Mouse (Mus musculus) liver, postnatal 0 days (tissue): ENCODE data around the gene Eya2. TPM values are rescaled to one million over a fixed set of nuclear protein-coding genes. Genes with fewer than 3 reads are reported as not detected.

Experiments
- ATAC-seq: fragments of 200-750 bp; cut with Nextera tagmentation; 2 replicates; pipeline ENCODE4 v1.8.0; 2017; ENCODE audit warnings: mild to moderate bottlenecking, moderate library complexity
- DNase-seq: peaks from one replicate; pipeline ENCODE4 v3.0.0-alpha.2; 2016
- H3K27ac ChIP-seq: fragments of 300-500 bp; sonication (generic); 2 replicates; pipeline ENCODE4 v1.5.1; 2014; ENCODE audit warnings: antibody characterized with exemption, moderate library complexity, mild to moderate bottlenecking, low read depth
- H3K27me3 ChIP-seq: fragments of 300-500 bp; sonication (generic); 2 replicates; pipeline ENCODE4 v1.6.1; 2014; ENCODE audit warnings: low read length, control low read depth, mixed read lengths; ENCODE audit not compliant: insufficient read depth
- H3K36me3 ChIP-seq: fragments of 300-500 bp; sonication (generic); replicated peaks from 2 replicates; pipeline ENCODE4 v1.6.1; 2014; ENCODE audit warnings: mild to moderate bottlenecking, control low read depth, low read length, moderate library complexity, mixed read lengths; ENCODE audit not compliant: insufficient read depth
- H3K4me1 ChIP-seq: fragments of 300-500 bp; sonication (generic); 2 replicates; pipeline ENCODE4 v1.6.1; 2014; ENCODE audit warnings: antibody characterized with exemption, mild to moderate bottlenecking, control low read depth; ENCODE audit not compliant: insufficient read depth
- H3K4me2 ChIP-seq: fragments of 300-500 bp; sonication (generic); 2 replicates; pipeline ENCODE4 v1.6.1; 2014; ENCODE audit warnings: low read depth, mild to moderate bottlenecking, low read length, moderate library complexity, mixed read lengths
- H3K4me3 ChIP-seq: fragments of 300-500 bp; sonication (generic); 2 replicates; pipeline ENCODE4 v1.5.1; 2014; ENCODE audit warnings: low read depth, low read length
- H3K9ac ChIP-seq: fragments of 300-500 bp; sonication (generic); replicated peaks from 2 replicates; pipeline ENCODE4 v1.6.1; 2014; ENCODE audit warnings: mild to moderate bottlenecking, moderate library complexity
- H3K9me3 ChIP-seq: fragments of 300-500 bp; sonication (generic); 2 replicates; pipeline ENCODE4 v1.6.1; 2016; ENCODE audit warnings: mild to moderate bottlenecking, control low read depth, low read length, mixed read lengths
- CTCF ChIP-seq: sonication (generic); IDR thresholded peaks from 2 replicates; pipeline ENCODE4 v1.5.1; 2016; ENCODE audit warnings: antibody characterized with exemption, low read depth
- EP300 ChIP-seq: IDR thresholded peaks from 2 replicates; pipeline ENCODE4 v1.6.1; 2016; ENCODE audit warnings: antibody characterized with exemption, low read depth, mild to moderate bottlenecking
- WGBS: fragments of 180-500 bp; shearing (Covaris S2); extraction: QIAGEN DNeasy Blood & Tissue Kit; methylation state at CpG from one replicate; pipeline ENCODE4 v1.1.7; 2014; ENCODE audit not compliant: insufficient replicate concordance; 5-methylcytosine and 5-hydroxymethylcytosine counted together
- polyA plus RNA-seq: library from polyadenylated mRNA; unstranded; fragments of >200 nt; fragmentation: Nextera tagmentation; extraction: Ambion mirVana; gene quantifications from 2 replicates; pipeline ENCODE4 v1.2.1, GENCODE M21; 2015

The Eya2 gene
- polyA plus RNA-seq, 1 experiment from 2014 or later, result 0.20 TPM

GRCm38 (mm10) chr2:165703033-165703805 lies 108.4 kb downstream of the Eya2 start:
- TF ChIP-seq CTCF, result no peak
- no peak for TF ChIP-seq EP300
- no peak overlapping the region for H3K4me3 ChIP-seq
- no peak overlapping the region for H3K4me2 ChIP-seq
- no peaks in the 10 kb centered on the region for H3K9me3 ChIP-seq
- WGBS, result 51% methylated on average over 9 of the region's 9 CpGs
- no peak overlapping the region for H3K9ac ChIP-seq
- no peaks in the 10 kb centered on the region for H3K4me1 ChIP-seq
- H3K27ac ChIP-seq, result no peak overlapping the region
- no peaks in the 10 kb centered on the region for H3K27me3 ChIP-seq
- no peak for DNase-seq
- no peak for ATAC-seq
- no peaks in the 10 kb centered on the region for H3K36me3 ChIP-seq

- ATAC-seq (no peak), DNase-seq (peak; percentile 24)
- Histone ChIP-seq H3K27me3 (no peaks in the 10 kb centered on the region), H3K9me3 (no peaks in the 10 kb centered on the region), H3K27ac (no peak overlapping the region), H3K4me1 (no peaks in the 10 kb centered on the region), H3K9ac (no peak overlapping the region), H3K36me3 (no peaks in the 10 kb centered on the region), H3K4me2 (no peak overlapping the region), H3K4me3 (no peak overlapping the region)
- 49% methylated on average over 9 of the region's 9 CpGs for whole genome bisulfite sequencing
- TF ChIP-seq CTCF (no peak), EP300 (no peak)
These were observed 113.4 kb downstream of the Eya2 start for GRCm38 (mm10) chr2:165708266-165708665.

DNA sequence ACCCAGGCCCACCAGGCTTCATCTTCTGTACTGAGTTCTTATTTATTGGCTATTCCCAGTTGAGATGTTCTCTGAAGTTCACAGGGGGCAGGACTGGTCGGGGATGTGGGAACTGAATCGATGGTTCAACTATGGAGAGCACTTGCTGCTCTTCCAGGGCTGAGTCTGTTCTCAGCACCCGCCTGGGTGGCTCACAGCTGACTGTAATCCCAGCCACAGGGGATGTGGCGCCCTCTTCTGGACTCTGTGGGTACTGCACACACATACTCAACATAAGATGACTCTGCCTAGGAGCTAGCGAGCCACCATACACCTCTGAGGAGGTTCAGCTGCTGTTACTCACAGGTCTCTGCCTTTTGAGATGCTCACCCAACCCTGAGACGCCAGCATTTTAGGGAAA lies 121.9 kb downstream of the Eya2 start:
- peak; percentile 39 for DNase-seq
- 77% methylated on average over 6 of the region's 6 CpGs for WGBS
- H3K4me3 ChIP-seq, result no peak overlapping the region
- no peaks in the 10 kb centered on the region for H3K36me3 ChIP-seq
- H3K27me3 ChIP-seq, result no peaks in the 10 kb centered on the region
- ATAC-seq, result no peak
- H3K9me3 ChIP-seq, result no peaks in the 10 kb centered on the region
- no peaks in the 10 kb centered on the region for H3K4me1 ChIP-seq
- H3K9ac ChIP-seq, result no peak overlapping the region
- H3K4me2 ChIP-seq, result no peak overlapping the region
- no peak overlapping the region for H3K27ac ChIP-seq
- TF ChIP-seq EP300, result no peak
- peak; percentile 61 for TF ChIP-seq CTCF

DNA sequence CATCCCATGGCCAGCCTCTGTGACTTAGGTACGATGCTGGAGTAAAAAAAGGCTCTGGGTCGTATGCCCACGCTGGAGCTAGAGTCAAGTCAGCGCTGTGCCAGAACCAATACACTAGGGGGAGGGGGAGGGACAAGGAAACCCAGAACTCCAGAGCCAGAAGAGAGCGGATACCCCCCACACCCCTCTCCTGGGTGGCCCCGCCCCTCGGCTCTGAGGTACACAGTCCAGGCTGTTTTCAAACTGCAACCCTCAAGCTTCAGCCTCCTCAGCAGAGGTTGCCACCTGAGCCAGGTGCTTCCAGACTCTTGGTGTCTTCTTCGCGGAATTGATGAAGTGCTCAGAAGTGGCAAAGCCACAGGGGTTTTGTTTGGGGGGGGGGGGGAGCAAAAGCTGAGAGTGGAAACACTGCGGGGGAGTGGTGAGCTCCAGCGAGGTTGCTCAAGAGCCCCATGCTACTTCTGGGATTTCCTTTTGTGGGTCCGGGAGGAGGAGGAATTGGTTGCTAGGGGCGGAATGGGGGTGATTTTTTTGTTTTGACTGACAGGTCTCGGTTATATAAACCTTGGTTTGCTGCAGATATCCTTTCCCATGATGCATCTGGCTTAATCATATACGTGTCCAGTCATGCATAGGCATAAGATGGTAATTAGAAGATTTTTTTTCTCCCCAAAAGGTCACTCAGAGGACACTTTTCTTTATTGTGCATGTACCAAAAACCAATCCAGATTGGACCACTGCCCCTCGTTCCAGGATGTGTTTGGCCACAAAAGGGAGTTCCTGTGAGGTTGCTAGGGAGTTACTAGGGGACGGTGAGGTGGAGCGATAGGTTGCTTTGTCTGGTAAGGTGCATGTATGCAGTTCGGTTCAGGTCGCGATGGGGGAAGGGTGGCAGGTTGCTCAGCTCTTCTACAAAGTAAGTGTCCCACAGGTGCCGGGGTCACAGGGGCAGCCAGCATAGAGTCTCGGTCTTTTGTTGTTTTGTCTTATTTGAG lies 122.6 kb downstream of the Eya2 start:
- no peaks in the 10 kb centered on the region for H3K36me3 ChIP-seq
- no peak for ATAC-seq
- no peak overlapping the region for H3K9ac ChIP-seq
- no peaks in the 10 kb centered on the region for H3K27me3 ChIP-seq
- no peak overlapping the region for H3K27ac ChIP-seq
- H3K4me3 ChIP-seq, result no peak overlapping the region
- no peak for DNase-seq
- 70% methylated on average over 23 of the region's 23 CpGs for WGBS
- TF ChIP-seq CTCF (no peak), EP300 (no peak)
- no peaks in the 10 kb centered on the region for H3K9me3 ChIP-seq
- no peaks in the 10 kb centered on the region for H3K4me1 ChIP-seq
- no peak overlapping the region for H3K4me2 ChIP-seq

DNA sequence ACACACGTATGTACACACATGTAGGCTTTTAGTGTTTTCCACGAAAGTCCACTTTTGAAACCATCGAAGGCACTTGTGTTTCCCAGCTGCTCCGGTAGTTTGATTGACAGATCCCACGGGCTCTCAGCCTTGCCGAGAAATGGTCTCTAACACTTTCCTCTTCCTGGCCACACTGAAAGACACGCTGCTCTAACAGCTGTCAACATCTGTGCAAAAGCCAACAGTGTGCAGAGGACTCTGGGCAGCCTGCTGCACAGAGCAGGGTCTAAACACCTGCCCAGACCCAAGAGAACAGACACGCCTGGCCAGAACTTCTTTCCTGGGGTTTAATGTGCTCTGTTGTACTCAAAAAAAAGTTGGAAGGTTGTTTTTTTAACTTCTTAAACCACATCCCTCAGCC lies 124.5 kb downstream of the Eya2 start:
- DNase-seq (no peak), ATAC-seq (no peak)
- Histone ChIP-seq H3K4me3 (no peak overlapping the region), H3K27ac (no peak overlapping the region), H3K9ac (no peak overlapping the region), H3K27me3 (no peaks in the 10 kb centered on the region), H3K4me2 (no peak overlapping the region), H3K9me3 (no peaks in the 10 kb centered on the region), H3K4me1 (no peaks in the 10 kb centered on the region), H3K36me3 (no peaks in the 10 kb centered on the region)
- WGBS, result 73% methylated on average over 8 of the region's 8 CpGs
- TF ChIP-seq CTCF (no peak), EP300 (no peak)

DNA sequence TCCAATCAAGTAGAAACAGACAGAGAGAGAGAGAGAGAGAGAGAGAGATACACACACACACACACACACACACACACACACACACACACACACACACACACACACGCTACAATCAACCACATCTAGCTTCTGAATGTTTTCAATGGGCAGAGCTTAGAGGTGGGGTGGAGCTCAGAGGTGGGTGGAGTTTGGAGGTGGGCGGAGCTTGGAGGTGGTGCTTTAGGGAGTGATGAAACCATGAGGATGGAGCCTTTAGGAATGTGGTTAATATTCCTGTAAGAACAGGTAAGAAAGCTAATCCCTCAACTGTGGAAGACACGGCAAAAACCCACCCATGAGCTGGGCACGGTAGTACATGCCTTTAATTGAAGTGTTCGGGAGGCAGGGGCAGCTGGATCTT lies 127.1 kb downstream of the Eya2 start:
- no peak for DNase-seq
- no peak for ATAC-seq

More for the DNA sequence above, 127.1 kb downstream of the Eya2 start:
- H3K9ac ChIP-seq, result no peak overlapping the region
- H3K9me3 ChIP-seq, result no peaks in the 10 kb centered on the region
- no peak overlapping the region for H3K27ac ChIP-seq
- H3K4me1 ChIP-seq, result no peaks in the 10 kb centered on the region
- WGBS, result 78% methylated on average over 5 of the region's 5 CpGs
- H3K27me3 ChIP-seq, result no peaks in the 10 kb centered on the region
- no peak overlapping the region for H3K4me3 ChIP-seq
- no peak overlapping the region for H3K4me2 ChIP-seq
- no peaks in the 10 kb centered on the region for H3K36me3 ChIP-seq
- TF ChIP-seq EP300 (no peak), CTCF (no peak)
